Mouse (Mus musculus) midbrain, embryonic 11.5 days (tissue): Measurements from ENCODE around the gene Rhbdf2. TPM values are rescaled to one million over a fixed set of nuclear protein-coding genes. Genes with fewer than 3 reads are reported as not detected.

Experiments
- ATAC-seq: fragments of 200-750 bp; cut with Nextera tagmentation; 2 replicates; pipeline ENCODE4 v1.8.0; 2017; ENCODE audit warnings: moderate TSS enrichment, moderate library complexity; ENCODE audit not compliant: low FRiP score
- DNase-seq: peaks from one replicate; pipeline ENCODE4 v3.0.0; 2015; ENCODE audit warnings: low spot score; ENCODE audit errors: missing footprints
- H3K27ac ChIP-seq: fragments of 300-500 bp; sonication (generic); 2 replicates; pipeline ENCODE4 v1.5.1; 2014; ENCODE audit warnings: low read depth, low read length
- H3K27me3 ChIP-seq: fragments of 300-500 bp; sonication (generic); 2 replicates; pipeline ENCODE4 v1.6.1; 2014; ENCODE audit warnings: mild to moderate bottlenecking, low read length, moderate library complexity, mixed read lengths; ENCODE audit not compliant: control insufficient read depth, insufficient read depth
- H3K36me3 ChIP-seq: fragments of 300-500 bp; sonication (generic); 2 replicates; pipeline ENCODE4 v1.6.1; 2014; ENCODE audit warnings: mild to moderate bottlenecking, low read length, moderate library complexity, mixed read lengths; ENCODE audit not compliant: control insufficient read depth, insufficient read depth
- H3K4me1 ChIP-seq: fragments of 300-500 bp; sonication (generic); 2 replicates; pipeline ENCODE4 v1.6.1; 2014; ENCODE audit warnings: low read length; ENCODE audit not compliant: control insufficient read depth, insufficient read depth
- H3K4me2 ChIP-seq: fragments of 300-500 bp; sonication (generic); 2 replicates; pipeline ENCODE4 v1.6.1; 2014; ENCODE audit warnings: mild to moderate bottlenecking, moderate library complexity
- H3K4me3 ChIP-seq: fragments of 300-500 bp; sonication (generic); 2 replicates; pipeline ENCODE4 v1.5.1; 2014; ENCODE audit warnings: low read depth, low read length
- H3K9ac ChIP-seq: fragments of 300-500 bp; sonication (generic); 2 replicates; pipeline ENCODE4 v1.6.1; 2014; ENCODE audit warnings: low read length
- H3K9me3 ChIP-seq: fragments of 300-500 bp; sonication (generic); 2 replicates; pipeline ENCODE4 v1.6.1; 2016; ENCODE audit warnings: low read length; ENCODE audit not compliant: control insufficient read depth
- WGBS: fragments of 180-500 bp; shearing (Covaris S2); extraction: QIAGEN DNeasy Blood & Tissue Kit; methylation state at CpG from one replicate; pipeline ENCODE4 v1.1.7; 2014; 5-methylcytosine and 5-hydroxymethylcytosine counted together
- polyA plus RNA-seq: library from polyadenylated mRNA; unstranded; fragments of >200 nt; fragmentation: Nextera tagmentation; extraction: Ambion mirVana; gene quantifications from 2 replicates; pipeline ENCODE4 v1.2.1, GENCODE M21; 2014

Gene Rhbdf2
- polyA plus RNA-seq, 1 experiment from 2014 or later, result 1.3 TPM

- H3K4me1 ChIP-seq, result peaks cover 11% of the 10 kb centered on the region
- no peak for DNase-seq
- H3K4me2 ChIP-seq, result no peak overlapping the region
- peaks cover 15% of the 10 kb centered on the region for H3K27me3 ChIP-seq
- 58% methylated on average over 11 of the region's 11 CpGs for WGBS
- no peak overlapping the region for H3K9ac ChIP-seq
- H3K9me3 ChIP-seq, result no peaks in the 10 kb centered on the region
- ATAC-seq, result no peak
- no peak overlapping the region for H3K27ac ChIP-seq
- H3K4me3 ChIP-seq, result no peak overlapping the region
- H3K36me3 ChIP-seq, result no peaks in the 10 kb centered on the region
Observed at GRCm38 (mm10) chr11:116647340-116647991, 20.6 kb upstream of the Rhbdf2 start.

GRCm38 (mm10) chr11:116646771-116647170, 20.0 kb upstream of the Rhbdf2 start:
- Histone ChIP-seq H3K4me3 (no peak overlapping the region), H3K9me3 (no peaks in the 10 kb centered on the region), H3K36me3 (no peaks in the 10 kb centered on the region), H3K4me1 (peaks cover 11% of the 10 kb centered on the region), H3K4me2 (no peak overlapping the region), H3K27ac (no peak overlapping the region), H3K27me3 (peaks cover 8% of the 10 kb centered on the region), H3K9ac (no peak overlapping the region)
- DNase-seq (no peak), ATAC-seq (no peak)
- 88% methylated on average over 7 of the region's 7 CpGs for WGBS

- Histone ChIP-seq H3K27ac (no peak overlapping the region), H3K27me3 (peaks cover 4% of the 10 kb centered on the region; the same call in 1 of the 2 replicates), H3K4me3 (no peak overlapping the region), H3K9me3 (no peaks in the 10 kb centered on the region), H3K36me3 (no peaks in the 10 kb centered on the region), H3K4me1 (peaks cover 11% of the 10 kb centered on the region), H3K9ac (no peak overlapping the region), H3K4me2 (no peak overlapping the region)
- ATAC-seq (no peak), DNase-seq (no peak)
- 78% methylated on average over 11 of the region's 11 CpGs for WGBS
Observed at GRCm38 (mm10) chr11:116646136-116646535, 19.3 kb upstream of the Rhbdf2 start.

- peaks cover 11% of the 10 kb centered on the region for H3K4me1 ChIP-seq
Observed at GRCm38 (mm10) chr11:116645446-116646110, 18.8 kb upstream of the Rhbdf2 start.

DNA sequence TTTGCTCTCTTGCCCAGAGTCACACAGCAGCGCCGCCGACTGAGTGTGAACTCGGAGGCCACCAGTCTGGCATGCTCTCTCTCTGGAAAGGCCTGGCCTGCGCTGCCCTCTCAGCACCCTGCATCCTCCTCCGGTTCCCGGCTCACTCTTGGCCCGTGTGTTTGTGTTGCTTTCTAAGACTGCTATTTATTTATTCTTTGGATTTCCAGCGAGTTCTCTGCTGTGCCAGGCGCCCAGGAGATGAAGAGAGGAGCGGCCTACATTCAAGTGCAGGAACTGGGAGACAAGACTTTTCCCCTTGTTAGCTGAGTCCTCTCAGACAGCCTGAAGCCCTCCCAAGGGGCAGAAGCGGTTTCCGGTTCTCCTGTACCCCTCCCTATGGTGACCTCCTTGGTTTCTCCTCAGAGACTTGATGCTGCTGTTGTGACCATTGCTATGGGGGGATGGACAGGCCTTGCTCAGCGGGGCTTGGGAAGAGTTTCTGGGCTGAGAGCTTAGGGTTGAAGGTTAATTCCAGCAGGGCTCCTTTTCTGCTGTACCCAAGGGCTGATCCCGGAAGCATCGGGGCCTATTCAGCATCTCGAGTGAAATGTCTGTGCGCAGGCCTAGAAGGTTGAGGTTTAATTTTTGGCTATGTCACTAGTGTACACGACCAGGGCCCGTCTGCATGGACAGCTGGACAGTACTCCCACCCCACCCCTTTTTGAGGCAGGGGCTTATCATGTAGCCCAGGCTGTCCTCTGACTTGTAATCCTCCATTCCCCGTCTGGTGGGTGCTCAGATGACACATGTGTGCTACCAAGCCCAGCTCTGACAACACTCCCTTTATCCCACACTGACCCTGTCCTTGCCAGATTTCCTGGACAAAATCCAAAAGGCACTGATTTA, 17.6 kb upstream of the Rhbdf2 start:
- no peak overlapping the region for H3K4me3 ChIP-seq
- ATAC-seq, result peak; percentile 19; the same call in 1 of the 2 replicates
- DNase-seq, result peak; percentile 91
- H3K36me3 ChIP-seq, result no peaks in the 10 kb centered on the region
- peaks cover 11% of the 10 kb centered on the region for H3K4me1 ChIP-seq
- peak overlapping the region; percentile 60 for H3K9ac ChIP-seq
- H3K27ac ChIP-seq, result peak overlapping the region; percentile 9; the same call in 1 of the 2 replicates
- no peaks in the 10 kb centered on the region for H3K9me3 ChIP-seq
- H3K27me3 ChIP-seq, result peaks cover 2% of the 10 kb centered on the region; the same call in 1 of the 2 replicates
- H3K4me2 ChIP-seq, result peak overlapping the region; percentile 50; the same call in 1 of the 2 replicates
- WGBS, result 39% methylated on average over 21 of the region's 21 CpGs

More at GRCm38 (mm10) chr11:116645446-116646110, 18.8 kb upstream of the Rhbdf2 start:
- ATAC-seq (no peak), DNase-seq (no peak)
- Histone ChIP-seq H3K9me3 (no peaks in the 10 kb centered on the region), H3K27me3 (peaks cover 4% of the 10 kb centered on the region; the same call in 1 of the 2 replicates), H3K27ac (no peak overlapping the region), H3K4me2 (no peak overlapping the region), H3K4me3 (no peak overlapping the region), H3K36me3 (no peaks in the 10 kb centered on the region), H3K9ac (no peak overlapping the region)
- WGBS, result 65% methylated on average over 8 of the region's 8 CpGs

DNA sequence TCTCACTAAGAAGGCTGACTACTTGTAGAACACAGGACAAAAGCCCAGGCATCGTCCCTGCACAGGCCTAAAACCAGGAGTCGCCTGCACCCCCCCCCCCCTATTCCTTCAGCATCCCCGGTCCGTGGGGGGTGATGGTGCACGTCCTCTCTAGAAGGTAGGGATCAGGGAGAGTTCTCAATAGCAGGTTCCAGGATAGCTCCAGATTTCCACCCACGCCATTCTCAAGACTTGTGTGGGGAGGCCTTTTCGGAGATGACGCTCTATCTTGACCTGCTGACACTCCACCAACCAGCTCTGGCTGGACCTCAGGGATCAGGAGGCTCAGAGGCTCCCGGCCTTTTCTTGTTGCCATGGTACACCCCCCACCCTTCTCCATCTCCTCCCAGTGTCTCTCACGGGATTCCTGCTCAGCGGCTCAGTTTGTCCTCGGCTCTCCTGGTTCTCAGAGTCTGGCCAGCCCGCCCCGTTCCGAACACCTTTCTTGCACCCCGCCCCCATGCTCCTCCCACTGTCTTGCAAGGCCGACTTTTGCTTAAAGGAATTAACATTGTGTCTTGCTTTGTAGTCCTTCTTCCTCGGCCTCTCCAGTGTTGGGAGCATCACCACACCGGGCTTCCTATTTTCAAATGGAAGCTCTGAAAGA, 16.9 kb upstream of the Rhbdf2 start:
- peaks cover 2% of the 10 kb centered on the region; the same call in 1 of the 2 replicates for H3K27me3 ChIP-seq
- ATAC-seq (peak; percentile 69), DNase-seq (peak; percentile 96)
- H3K4me1 ChIP-seq, result peaks cover 11% of the 10 kb centered on the region
- peak overlapping the region; percentile 50 for H3K4me2 ChIP-seq
- no peaks in the 10 kb centered on the region for H3K9me3 ChIP-seq
- peak overlapping the region; percentile 13; the same call in 1 of the 2 replicates for H3K4me3 ChIP-seq
- peak overlapping the region; percentile 9; the same call in 1 of the 2 replicates for H3K27ac ChIP-seq
- WGBS, result 2% methylated on average over 19 of the region's 19 CpGs
- H3K36me3 ChIP-seq, result no peaks in the 10 kb centered on the region
- peak overlapping the region; percentile 60 for H3K9ac ChIP-seq

DNA sequence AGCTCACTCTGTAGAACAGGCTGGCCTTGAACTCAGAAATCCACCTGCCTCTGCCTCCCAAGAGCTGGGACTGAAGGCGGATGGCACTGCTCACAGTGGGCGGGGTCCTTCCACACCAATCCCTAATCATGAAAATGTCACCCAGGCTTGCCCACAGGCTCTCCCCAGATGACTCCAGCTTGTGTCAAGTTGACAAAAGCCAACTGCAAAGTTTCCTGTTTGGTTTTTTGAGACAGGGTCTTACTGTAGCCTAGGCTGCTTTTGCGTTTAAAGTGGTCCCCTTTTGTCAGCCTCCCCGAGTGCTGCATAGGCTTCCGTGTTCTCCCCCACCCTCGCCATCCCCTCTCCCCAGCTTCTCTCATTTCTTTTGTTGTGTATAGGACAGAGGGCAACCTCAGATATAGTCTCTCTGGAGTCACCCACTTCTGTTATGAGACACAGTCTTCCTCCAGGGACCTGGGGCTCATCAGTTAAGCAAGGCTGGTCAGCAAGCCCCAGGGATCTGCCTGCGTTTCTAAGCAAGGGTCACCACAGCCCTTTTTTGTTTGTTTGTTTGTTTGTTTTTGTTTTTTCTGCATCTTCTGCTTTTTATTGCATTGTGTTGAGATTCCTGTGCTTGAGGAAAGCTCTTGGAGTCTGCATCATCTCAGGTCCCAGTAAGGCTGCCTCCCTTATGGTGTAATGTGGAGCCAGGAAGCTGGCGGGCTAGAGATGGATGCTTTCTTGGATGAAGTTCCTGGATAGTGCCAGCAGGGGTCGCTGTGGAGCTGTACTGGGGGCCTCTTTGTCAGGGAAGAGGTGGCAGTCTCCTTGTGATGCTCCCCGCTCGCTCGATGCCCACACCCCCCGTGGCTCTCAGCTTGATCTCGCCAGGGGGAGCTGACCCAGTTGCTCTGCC, 16.1 kb upstream of the Rhbdf2 start:
- 37% methylated on average over 14 of the region's 14 CpGs for WGBS
- H3K9ac ChIP-seq, result peak overlapping the region; percentile 60
- H3K27ac ChIP-seq, result no peak overlapping the region
- peak overlapping the region; percentile 50 for H3K4me2 ChIP-seq
- ATAC-seq (peak; percentile 72), DNase-seq (peak; percentile 99)
- H3K9me3 ChIP-seq, result no peaks in the 10 kb centered on the region
- peaks cover 2% of the 10 kb centered on the region; the same call in 1 of the 2 replicates for H3K27me3 ChIP-seq
- H3K4me1 ChIP-seq, result peaks cover 11% of the 10 kb centered on the region
- peak overlapping the region; percentile 13; the same call in 1 of the 2 replicates for H3K4me3 ChIP-seq
- no peaks in the 10 kb centered on the region for H3K36me3 ChIP-seq

DNA sequence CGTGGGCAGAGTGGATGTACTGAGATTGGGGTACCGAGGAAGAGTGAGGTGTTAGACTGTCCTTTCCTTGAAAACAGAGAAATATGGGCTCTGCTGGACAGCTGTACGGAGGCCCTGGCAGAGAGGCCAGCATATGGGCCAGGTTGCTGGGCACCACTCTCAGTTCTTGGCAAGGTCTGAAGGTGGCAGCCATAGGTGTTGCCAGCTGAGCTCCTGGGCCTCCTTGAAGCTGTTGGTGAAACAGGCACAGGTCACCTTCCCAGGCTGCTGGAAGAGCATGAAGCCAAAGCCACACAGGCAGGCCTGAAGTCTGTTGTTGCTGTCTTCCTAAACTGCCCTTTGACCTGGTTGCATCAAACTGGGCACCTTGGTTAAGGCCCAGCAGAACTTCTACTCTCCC, 14.9 kb upstream of the Rhbdf2 start:
- Histone ChIP-seq H3K4me1 (peaks cover 11% of the 10 kb centered on the region), H3K27ac (no peak overlapping the region), H3K9ac (no peak overlapping the region), H3K36me3 (no peaks in the 10 kb centered on the region), H3K4me3 (no peak overlapping the region), H3K9me3 (no peaks in the 10 kb centered on the region), H3K27me3 (peaks cover 2% of the 10 kb centered on the region; the same call in 1 of the 2 replicates), H3K4me2 (no peak overlapping the region)
- DNase-seq (no peak), ATAC-seq (no peak)
- WGBS, result 71% methylated on average over 3 of the region's 3 CpGs
